Mouse (Mus musculus): ENCODE results near the gene Stx1b. TPM values are rescaled to one million over a fixed set of nuclear protein-coding genes. Genes with fewer than 3 reads are reported as not detected.
"Not testable (repeated sequence)": the region's sequence is repeated elsewhere in the genome, so short reads cannot be mapped to it uniquely, and the experiment has no call there.

Stx1b gene
- polyA plus RNA-seq, 1 experiment = 6.9 TPM

DNA sequence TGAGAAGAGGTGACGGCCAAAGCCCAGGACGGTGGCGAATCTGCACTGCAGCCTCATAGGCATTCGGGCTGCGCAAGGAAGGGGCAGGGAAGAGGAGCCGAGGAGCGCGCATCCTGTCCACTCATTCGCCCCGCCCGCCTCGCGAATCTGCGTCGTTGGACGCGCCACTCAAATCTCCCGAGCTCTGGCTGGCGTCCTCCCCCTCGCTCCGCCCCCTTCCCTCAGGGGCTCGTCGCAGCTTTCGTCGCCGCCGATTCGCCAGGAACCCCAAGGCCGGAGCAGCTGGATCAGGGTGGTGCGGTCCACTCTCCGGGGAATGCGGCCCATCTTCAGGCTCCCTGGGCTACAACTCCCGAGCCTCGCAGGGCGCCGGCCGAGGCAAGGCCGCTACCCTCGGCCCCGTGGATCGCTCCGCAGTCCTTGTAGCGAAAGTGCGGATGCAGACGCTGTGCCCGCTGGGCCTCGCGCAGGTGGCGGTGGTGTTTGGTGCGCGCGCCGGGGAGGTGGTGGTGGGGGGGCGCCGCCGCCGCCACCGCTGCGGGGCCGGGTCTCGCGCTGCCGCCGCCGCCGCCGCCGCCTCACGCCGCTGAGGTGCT, 47.4 kb downstream of the Stx1b start:
- Histone ChIP-seq H3K36me3 (ENCODE audit: control insufficient read depth, insufficient read depth, low read length, poor library complexity, severe bottlenecking) (peaks cover 27% of the 10 kb centered on the region), H3K9ac (ENCODE audit: low read depth, poor library complexity, severe bottlenecking) (peak overlapping the region; percentile 96)

DNA sequence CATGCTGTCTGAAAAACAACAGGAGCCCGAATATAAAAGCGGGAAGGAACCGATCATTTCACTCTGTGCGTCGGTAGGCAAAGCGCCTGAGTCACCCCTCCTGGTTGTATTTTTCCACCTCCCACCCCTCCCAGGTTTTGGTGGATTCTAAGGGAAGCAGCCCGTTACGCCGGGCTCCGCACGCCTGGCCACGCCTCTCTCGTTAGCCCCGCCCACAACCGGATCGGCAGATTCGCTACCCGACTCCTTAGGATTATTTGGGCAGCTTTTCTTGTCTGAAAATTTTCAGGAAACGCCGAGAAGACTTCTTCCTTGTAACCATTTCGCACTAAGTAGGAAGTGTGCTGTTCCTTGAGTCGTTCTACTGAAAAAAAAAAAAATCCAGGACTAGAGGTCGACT, 47.9 kb downstream of the Stx1b start, which contains the start of gene Setd1a:
TSS of gene Setd1a (plus strand) at position 245 of the 400 bp plus-strand sequence.
- Histone ChIP-seq H3K27me3 (ENCODE audit: control insufficient read depth, insufficient read depth, low read length, poor library complexity, severe bottlenecking) (no peaks in the 10 kb centered on the region), H3K9ac (ENCODE audit: low read depth, poor library complexity, severe bottlenecking) (peak within 1 kb of the TSS; percentile 96), H3K4me3 (ENCODE audit: low read depth, low read length) (peak within 1 kb of the TSS; percentile 87), H3K9me3 (replicated peaks; ENCODE audit: control insufficient read depth, insufficient read depth, low read length, poor library complexity, severe bottlenecking) (no peaks in the 10 kb centered on the region), H3K27ac (ENCODE audit: insufficient read depth, low read length) (peak within 1 kb of the TSS; percentile 92), H3K4me1 (ENCODE audit: control insufficient read depth, insufficient read depth, low read length) (no peaks in the 10 kb centered on the region), H3K36me3 (ENCODE audit: control insufficient read depth, insufficient read depth, low read length, poor library complexity, severe bottlenecking) (peaks cover 22% of the 10 kb centered on the region)
- TF ChIP-seq CTCF (IDR thresholded peaks at IDR 0.05; ENCODE audit: low read depth, low read length) (no peak), EP300 (IDR thresholded peaks at IDR 0.05; ENCODE audit: insufficient read depth, low read depth, low read length) (no peak), POLR2A (IDR thresholded peaks at IDR 0.05; ENCODE audit: insufficient read depth, low read length) (peak; percentile 54)

More for the DNA sequence above, 47.4 kb downstream of the Stx1b start:
- Histone ChIP-seq H3K4me3 (ENCODE audit: low read depth, low read length) (peak overlapping the region; percentile 87), H3K27ac (ENCODE audit: insufficient read depth, low read length) (peak overlapping the region; percentile 85), H3K4me1 (ENCODE audit: control insufficient read depth, insufficient read depth, low read length) (no peaks in the 10 kb centered on the region), H3K27me3 (ENCODE audit: control insufficient read depth, insufficient read depth, low read length, poor library complexity, severe bottlenecking) (no peaks in the 10 kb centered on the region), H3K9me3 (replicated peaks; ENCODE audit: control insufficient read depth, insufficient read depth, low read length, poor library complexity, severe bottlenecking) (no peaks in the 10 kb centered on the region)
- TF ChIP-seq EP300 (IDR thresholded peaks at IDR 0.05; ENCODE audit: insufficient read depth, low read depth, low read length) (no peak), CTCF (IDR thresholded peaks at IDR 0.05; ENCODE audit: low read depth, low read length) (no peak), POLR2A (IDR thresholded peaks at IDR 0.05; ENCODE audit: insufficient read depth, low read length) (no peak)

DNA sequence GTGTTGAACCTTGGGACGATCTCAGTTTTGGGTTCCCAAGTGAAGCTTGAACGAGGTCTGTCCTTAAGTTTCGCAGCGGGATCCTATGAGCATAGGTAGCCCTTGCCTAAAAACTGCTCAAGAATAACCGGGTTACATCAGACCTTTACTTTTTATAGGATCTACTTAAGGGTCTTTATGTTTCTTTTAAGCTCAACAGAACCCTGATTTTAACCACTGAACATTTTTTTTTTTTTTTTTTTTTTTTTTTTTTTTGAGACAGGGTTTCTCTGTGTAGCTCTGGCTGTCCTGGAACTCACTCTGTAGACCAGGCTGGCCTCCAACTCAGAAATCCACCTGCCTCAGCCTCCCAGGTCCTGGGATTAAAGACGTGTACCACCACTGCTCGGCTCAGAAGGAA, 48.5 kb downstream of the Stx1b start:
- Histone ChIP-seq H3K27ac (ENCODE audit: insufficient read depth, low read length) (peak overlapping the region; percentile 92), H3K9ac (ENCODE audit: low read depth, poor library complexity, severe bottlenecking) (peak overlapping the region; percentile 96), H3K36me3 (ENCODE audit: control insufficient read depth, insufficient read depth, low read length, poor library complexity, severe bottlenecking) (peaks cover 16% of the 10 kb centered on the region), H3K4me3 (ENCODE audit: low read depth, low read length) (peak overlapping the region; percentile 87)
- not testable (repeated sequence) for H3K9me3 ChIP-seq (replicated peaks; ENCODE audit: control insufficient read depth, insufficient read depth, low read length, poor library complexity, severe bottlenecking); H3K27me3 ChIP-seq (ENCODE audit: control insufficient read depth, insufficient read depth, low read length, poor library complexity, severe bottlenecking); H3K4me1 ChIP-seq (ENCODE audit: control insufficient read depth, insufficient read depth, low read length)

DNA sequence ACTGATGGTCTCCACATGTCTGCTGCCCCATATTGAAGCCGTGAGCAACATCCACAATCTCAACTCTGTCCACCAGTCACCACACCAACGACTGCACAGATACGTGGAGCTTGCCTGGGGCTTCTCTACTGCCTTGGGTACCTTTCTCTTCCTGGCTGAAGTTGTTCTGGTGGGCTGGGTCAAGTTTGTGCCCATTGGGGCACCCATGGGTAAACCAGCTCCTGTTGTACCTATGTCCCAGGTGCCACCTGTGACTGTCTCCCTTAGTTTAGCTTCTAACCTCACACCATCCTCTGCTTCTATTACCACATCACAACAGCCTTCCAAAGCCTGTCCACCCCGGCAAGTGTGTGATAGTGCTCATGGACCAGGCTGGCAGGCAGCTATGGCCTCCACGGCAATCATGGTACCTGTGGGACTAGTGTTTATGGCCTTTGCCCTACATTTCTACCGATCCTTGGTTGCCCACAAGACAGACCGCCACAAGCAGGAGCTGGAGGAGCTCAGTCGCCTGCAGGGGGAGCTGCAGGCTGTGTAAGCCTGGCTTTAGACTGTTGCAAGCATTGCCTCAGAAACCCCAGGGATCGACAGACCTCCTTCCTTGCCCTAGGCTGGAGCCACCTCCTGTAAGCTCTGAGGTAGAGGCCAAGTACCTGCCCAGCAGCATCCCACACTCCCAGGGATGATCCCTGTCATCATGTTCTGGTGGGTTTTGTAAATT, 50.5 kb downstream of the Stx1b start:
- Histone ChIP-seq H3K4me3 (ENCODE audit: low read depth, low read length) (no peak overlapping the region), H3K27me3 (ENCODE audit: control insufficient read depth, insufficient read depth, low read length, poor library complexity, severe bottlenecking) (no peaks in the 10 kb centered on the region), H3K27ac (ENCODE audit: insufficient read depth, low read length) (no peak overlapping the region), H3K4me1 (ENCODE audit: control insufficient read depth, insufficient read depth, low read length) (no peaks in the 10 kb centered on the region), H3K36me3 (ENCODE audit: control insufficient read depth, insufficient read depth, low read length, poor library complexity, severe bottlenecking) (peaks cover 3% of the 10 kb centered on the region), H3K9me3 (replicated peaks; ENCODE audit: control insufficient read depth, insufficient read depth, low read length, poor library complexity, severe bottlenecking) (no peaks in the 10 kb centered on the region), H3K9ac (ENCODE audit: low read depth, poor library complexity, severe bottlenecking) (no peak overlapping the region)
- TF ChIP-seq POLR2A (IDR thresholded peaks at IDR 0.05; ENCODE audit: insufficient read depth, low read length) (no peak), CTCF (IDR thresholded peaks at IDR 0.05; ENCODE audit: low read depth, low read length) (peak; percentile 91)

DNA sequence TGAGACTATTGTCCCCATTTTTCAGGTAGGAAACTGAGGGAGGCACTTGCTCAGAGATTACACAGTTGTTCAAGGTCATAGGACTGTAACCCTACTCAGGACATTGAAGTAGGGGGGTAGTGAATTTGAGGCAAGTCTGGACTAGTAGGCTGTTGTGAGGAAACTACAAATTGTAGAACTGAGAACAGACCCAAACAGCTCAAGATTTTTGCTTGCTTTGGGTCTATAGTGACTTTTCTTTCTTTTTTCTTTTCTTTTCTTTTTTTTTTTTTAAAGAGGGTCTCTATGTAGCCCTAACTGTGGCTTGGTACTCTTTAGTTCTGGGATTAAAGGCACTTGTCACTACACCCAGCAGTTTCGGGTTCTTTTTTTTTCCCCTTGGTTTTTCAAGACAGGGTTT, 51.8 kb downstream of the Stx1b start:
- Histone ChIP-seq H3K27me3 (ENCODE audit: control insufficient read depth, insufficient read depth, low read length, poor library complexity, severe bottlenecking) (no peaks in the 10 kb centered on the region), H3K27ac (ENCODE audit: insufficient read depth, low read length) (no peak overlapping the region), H3K36me3 (ENCODE audit: control insufficient read depth, insufficient read depth, low read length, poor library complexity, severe bottlenecking) (no peaks in the 10 kb centered on the region), H3K4me3 (ENCODE audit: low read depth, low read length) (no peak overlapping the region), H3K9me3 (replicated peaks; ENCODE audit: control insufficient read depth, insufficient read depth, low read length, poor library complexity, severe bottlenecking) (no peaks in the 10 kb centered on the region), H3K4me1 (ENCODE audit: control insufficient read depth, insufficient read depth, low read length) (no peaks in the 10 kb centered on the region), H3K9ac (ENCODE audit: low read depth, poor library complexity, severe bottlenecking) (no peak overlapping the region)
- TF ChIP-seq EP300 (IDR thresholded peaks at IDR 0.05; ENCODE audit: insufficient read depth, low read depth, low read length) (no peak), CTCF (IDR thresholded peaks at IDR 0.05; ENCODE audit: low read depth, low read length) (no peak), POLR2A (IDR thresholded peaks at IDR 0.05; ENCODE audit: insufficient read depth, low read length) (no peak)

DNA sequence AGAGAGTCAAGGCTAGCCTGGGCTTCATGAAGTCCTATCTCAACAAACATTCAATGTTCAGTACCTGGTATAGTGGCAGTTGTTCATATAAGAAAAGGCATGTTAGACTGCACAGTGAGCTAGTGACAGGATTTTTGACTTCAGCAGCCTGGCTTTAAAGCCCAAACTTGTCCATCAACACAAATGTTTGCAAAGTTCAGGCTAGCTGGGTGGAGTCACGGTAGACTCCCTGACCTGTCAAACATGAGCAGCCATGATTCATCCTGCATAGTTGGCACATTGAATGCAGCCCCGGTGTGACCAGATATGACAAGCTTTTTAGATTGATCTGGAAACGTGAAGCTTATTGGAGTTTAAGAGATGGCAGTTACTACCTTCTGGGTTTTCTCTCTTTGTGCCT, 52.3 kb downstream of the Stx1b start:
- Histone ChIP-seq H3K27ac (ENCODE audit: insufficient read depth, low read length) (no peak overlapping the region), H3K4me1 (ENCODE audit: control insufficient read depth, insufficient read depth, low read length) (no peaks in the 10 kb centered on the region), H3K4me3 (ENCODE audit: low read depth, low read length) (no peak overlapping the region), H3K27me3 (ENCODE audit: control insufficient read depth, insufficient read depth, low read length, poor library complexity, severe bottlenecking) (no peaks in the 10 kb centered on the region), H3K9ac (ENCODE audit: low read depth, poor library complexity, severe bottlenecking) (no peak overlapping the region), H3K9me3 (replicated peaks; ENCODE audit: control insufficient read depth, insufficient read depth, low read length, poor library complexity, severe bottlenecking) (no peaks in the 10 kb centered on the region), H3K36me3 (ENCODE audit: control insufficient read depth, insufficient read depth, low read length, poor library complexity, severe bottlenecking) (no peaks in the 10 kb centered on the region)
- TF ChIP-seq CTCF (IDR thresholded peaks at IDR 0.05; ENCODE audit: low read depth, low read length) (no peak), POLR2A (IDR thresholded peaks at IDR 0.05; ENCODE audit: insufficient read depth, low read length) (no peak), EP300 (IDR thresholded peaks at IDR 0.05; ENCODE audit: insufficient read depth, low read depth, low read length) (no peak)
